Mouse (Mus musculus): ENCODE data around the gene Sv2a. TPM values are rescaled to one million over a fixed set of nuclear protein-coding genes. Genes with fewer than 3 reads are reported as not detected.

The Sv2a gene
- 0.45 TPM for polyA plus RNA-seq (2017; shearing (Covaris generic))

DNA sequence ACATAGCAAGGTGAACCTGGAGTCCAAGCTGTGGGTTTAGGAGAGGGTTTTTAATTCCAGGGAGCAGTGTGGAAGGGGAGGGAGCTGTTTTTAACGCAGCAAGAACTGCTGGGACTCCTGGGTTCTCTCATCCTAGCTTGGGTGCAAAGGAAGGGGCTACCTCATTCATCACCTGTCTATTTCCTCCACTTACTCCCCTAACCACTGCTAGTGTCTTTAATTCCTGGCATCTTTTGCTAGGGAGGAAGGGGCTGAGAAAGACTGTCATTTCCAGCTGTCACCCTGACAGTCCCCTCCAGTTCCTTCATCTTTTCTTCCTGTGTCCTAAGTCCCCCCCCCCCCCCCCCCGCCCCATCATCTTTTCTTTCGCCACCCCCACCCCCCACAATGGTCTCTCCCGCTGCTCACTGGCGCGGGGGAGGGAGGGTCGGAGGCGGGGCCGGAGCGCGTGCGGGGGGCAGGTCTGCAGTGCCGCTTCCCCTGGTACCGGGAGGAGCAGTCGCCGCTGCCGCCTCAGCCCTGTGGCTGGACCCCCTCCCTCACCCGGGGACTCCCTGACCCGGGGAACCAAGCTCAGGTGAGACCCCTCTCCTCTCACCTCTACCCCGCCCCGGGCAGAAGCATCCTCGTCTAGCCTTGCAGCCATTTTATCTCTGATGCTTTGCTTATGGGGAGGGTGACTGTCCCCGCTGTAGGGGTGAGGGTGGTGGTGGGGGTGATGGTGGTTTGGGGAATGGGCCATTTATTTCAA lies at the start of gene Sv2a:
Sv2a (plus strand) TSS at position 425 of the 751 bp plus-strand sequence.

GRCm38 (mm10) chr3:96161869-96162840 lies 18.8 kb upstream of the Sv2a start, which contains the start of gene Mtmr11:
TSS of gene Mtmr11 (plus strand) at chr3:96162004.

DNA sequence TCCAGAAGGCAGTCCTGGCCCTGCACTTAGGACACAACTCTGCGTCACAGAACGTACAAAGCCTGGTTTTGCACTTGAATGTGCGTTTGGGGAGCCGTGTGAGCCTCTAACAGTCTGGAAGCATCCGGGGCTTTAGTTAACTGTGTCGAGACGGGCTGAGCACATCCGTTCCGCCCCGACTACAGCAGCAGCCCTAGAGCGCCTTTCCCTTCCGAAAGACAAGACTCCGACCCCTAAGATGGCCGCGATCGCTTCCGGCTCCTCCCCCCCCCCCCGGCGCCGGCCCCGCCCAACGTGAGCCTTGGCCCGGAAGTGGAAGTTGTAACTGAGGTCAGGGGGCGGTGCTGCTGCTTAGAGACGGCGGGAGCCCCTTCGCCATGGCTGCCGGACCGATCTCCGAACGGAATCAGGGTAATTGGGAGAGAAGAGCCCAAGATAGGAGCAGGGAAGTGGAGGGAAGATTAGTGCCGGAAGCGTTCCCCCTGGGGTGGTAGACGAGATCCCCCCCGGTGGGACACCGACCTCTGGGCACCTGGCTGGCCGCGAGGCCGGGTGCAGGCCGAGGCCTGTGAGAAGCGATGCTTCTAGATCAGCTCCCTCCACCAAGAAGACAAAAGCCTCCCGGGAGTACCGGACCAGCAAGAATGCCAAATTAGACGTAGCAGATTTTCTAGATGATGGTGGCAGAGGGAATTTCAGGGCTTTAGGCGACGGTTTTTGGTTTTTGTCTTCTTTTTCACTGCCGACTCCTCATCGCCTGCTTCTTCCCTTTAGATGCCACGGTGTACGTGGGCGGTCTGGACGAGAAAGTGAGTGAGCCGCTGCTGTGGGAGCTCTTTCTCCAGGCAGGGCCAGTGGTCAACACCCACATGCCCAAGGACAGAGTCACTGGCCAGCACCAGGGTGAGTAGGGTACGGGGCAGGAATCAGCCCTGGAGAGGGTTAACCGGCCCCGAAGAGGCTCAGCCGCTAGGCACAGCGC lies 8.5 kb upstream of the Sv2a start, which contains the start of gene Sf3b4:
Sf3b4 (plus strand) TSS at position 136 of the 982 bp plus-strand sequence.

GRCm38 (mm10) chr3:96219661-96220130 lies 38.7 kb downstream of the Sv2a start, which contains the start of the genes Bola1 and Hist2h2ab:
TSS of gene Bola1 (minus strand) at chr3:96219709.
TSS of gene Hist2h2ab (plus strand) at chr3:96219865.

DNA sequence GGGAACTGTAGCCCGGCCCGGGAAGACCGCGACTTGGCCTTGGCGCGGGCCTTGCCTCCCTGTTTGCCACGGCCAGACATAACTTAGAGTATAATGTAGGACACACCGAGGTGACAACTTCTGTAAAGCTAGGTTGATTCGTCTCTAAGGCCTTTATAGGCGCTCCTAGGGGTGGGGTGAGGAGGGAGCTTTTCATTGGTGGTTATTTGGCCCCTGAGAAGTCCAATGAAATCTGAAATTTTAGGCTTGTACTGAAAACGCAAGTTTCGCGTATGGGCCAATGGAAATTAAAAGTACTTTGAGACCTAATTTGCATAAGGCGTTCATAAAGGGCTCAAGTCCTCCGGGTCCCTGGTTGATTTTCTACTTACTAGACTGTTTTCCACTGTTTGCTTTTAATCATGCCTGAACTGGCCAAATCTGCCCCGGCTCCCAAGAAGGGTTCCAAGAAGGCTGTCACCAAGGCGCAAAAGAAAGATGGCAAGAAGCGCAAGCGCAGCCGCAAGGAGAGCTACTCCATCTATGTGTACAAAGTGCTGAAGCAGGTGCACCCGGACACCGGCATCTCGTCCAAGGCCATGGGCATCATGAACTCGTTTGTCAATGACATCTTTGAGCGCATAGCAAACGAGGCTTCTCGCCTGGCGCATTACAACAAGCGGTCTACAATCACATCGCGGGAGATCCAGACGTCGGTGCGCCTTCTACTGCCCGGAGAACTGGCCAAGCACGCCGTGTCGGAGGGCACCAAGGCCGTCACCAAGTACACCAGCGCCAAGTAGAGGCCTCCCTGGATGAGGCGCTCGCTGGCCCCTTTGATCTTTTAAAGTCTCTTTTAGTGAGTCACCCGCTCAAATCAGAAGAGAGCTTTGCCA lies 40.1 kb downstream of the Sv2a start, which contains the start of the genes Hist2h2ac and Hist2h2be:
Hist2h2ac (minus strand) TSS at position 116 of the 875 bp plus-strand sequence.
Hist2h2be (plus strand) TSS at position 355 of the 875 bp plus-strand sequence.

GRCm38 (mm10) chr3:96238954-96239793 lies 58.2 kb downstream of the Sv2a start, which contains the start of gene Hist2h3c2:
TSS of gene Hist2h3c2 (minus strand) at chr3:96239127.

DNA sequence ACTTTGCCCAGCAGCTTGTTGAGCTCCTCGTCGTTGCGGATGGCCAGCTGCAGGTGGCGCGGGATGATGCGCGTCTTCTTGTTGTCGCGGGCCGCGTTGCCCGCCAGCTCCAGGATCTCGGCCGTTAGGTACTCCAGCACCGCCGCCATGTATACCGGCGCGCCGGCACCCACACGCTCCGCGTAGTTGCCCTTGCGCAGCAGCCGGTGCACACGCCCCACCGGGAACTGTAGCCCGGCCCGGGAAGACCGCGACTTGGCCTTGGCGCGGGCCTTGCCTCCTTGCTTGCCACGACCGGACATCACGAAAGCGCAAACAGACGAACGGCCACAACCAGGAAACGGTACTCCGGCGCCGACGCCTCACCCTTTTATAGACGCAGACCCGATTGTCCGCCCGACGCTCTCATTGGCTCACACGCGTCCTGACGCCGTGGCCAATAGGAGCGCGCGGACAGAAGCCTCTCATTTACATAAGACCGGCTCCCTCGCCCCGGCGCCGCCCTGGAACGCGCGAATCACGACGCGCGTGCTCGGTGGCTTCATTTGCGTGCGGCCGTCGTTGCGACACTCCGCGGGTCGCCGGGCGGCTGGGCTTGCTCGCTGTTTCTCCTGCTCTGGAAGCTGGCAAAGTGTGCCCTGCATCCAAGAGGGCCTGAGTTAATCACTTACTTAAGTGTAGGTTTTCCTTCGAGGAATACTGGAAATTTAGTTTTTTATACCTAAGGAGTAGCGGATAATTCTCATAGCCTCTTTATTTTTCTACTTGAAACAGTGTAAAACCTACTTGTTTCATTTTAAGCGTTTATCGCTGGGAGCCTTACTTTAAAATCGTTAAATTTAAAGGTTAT lies 59.2 kb downstream of the Sv2a start, which contains the start of gene Hist2h2aa2:
Hist2h2aa2 (minus strand) TSS at position 328 of the 850 bp plus-strand sequence.

Other genes with a start within 250 kb of the Sv2a start
- gene Plekho1, start 185.2 kb upstream of the Sv2a start, polyA plus RNA-seq (2017; shearing (Covaris generic)), result 14.1 TPM
- 11.1 TPM for gene Vps45, start 122.7 kb upstream of the Sv2a start, polyA plus RNA-seq (2017; shearing (Covaris generic))
- 17.9 TPM for gene Otud7b, start 76.6 kb upstream of the Sv2a start, polyA plus RNA-seq (2017; shearing (Covaris generic))
- 2.8 TPM for gene Mtmr11, start 19.1 kb upstream of the Sv2a start, polyA plus RNA-seq (2017; shearing (Covaris generic))
- gene Sf3b4, start 8.8 kb upstream of the Sv2a start, polyA plus RNA-seq (2017; shearing (Covaris generic)), result 132 TPM
- gene Bola1, start 38.6 kb downstream of the Sv2a start, polyA plus RNA-seq (2017; shearing (Covaris generic)), result 16.9 TPM
- not detected for gene Hist2h2ab, start 38.7 kb downstream of the Sv2a start, polyA plus RNA-seq (2017; shearing (Covaris generic))
- 11.7 TPM for gene Hist2h2ac, start 39.7 kb downstream of the Sv2a start, polyA plus RNA-seq (2017; shearing (Covaris generic))
- 1.2 TPM for gene Hist2h2be, start 40.0 kb downstream of the Sv2a start, polyA plus RNA-seq (2017; shearing (Covaris generic))
- gene Hist2h3c2, start 58.0 kb downstream of the Sv2a start, polyA plus RNA-seq (2017; shearing (Covaris generic)), result not detected
- gene Hist2h2aa2, start 59.1 kb downstream of the Sv2a start, polyA plus RNA-seq (2017; shearing (Covaris generic)), result 52.4 TPM
- 3.2 TPM for gene Hist2h2aa1, start 64.3 kb downstream of the Sv2a start, polyA plus RNA-seq (2017; shearing (Covaris generic))
- not detected for gene Hist2h3c1, start 65.5 kb downstream of the Sv2a start, polyA plus RNA-seq (2017; shearing (Covaris generic))
- gene Hist2h4, start 82.2 kb downstream of the Sv2a start, polyA plus RNA-seq (2017; shearing (Covaris generic)), result 3.1 TPM
- gene Hist2h3b, start 87.5 kb downstream of the Sv2a start, polyA plus RNA-seq (2017; shearing (Covaris generic)), result 5.5 TPM
- gene Hist2h2bb, start 88.6 kb downstream of the Sv2a start, polyA plus RNA-seq (2017; shearing (Covaris generic)), result 3.3 TPM
- not detected for gene Fcgr1, start 112.8 kb downstream of the Sv2a start, polyA plus RNA-seq (2017; shearing (Covaris generic))